Mouse (Mus musculus) G1E (cell line): ENCODE data around the gene B230217C12Rik. TPM values are rescaled to one million over a fixed set of nuclear protein-coding genes. Genes with fewer than 3 reads are reported as not detected.
"Not testable (repeated sequence)": the region's sequence is repeated elsewhere in the genome, so short reads cannot be mapped to it uniquely, and the experiment has no call there.

Experiments used
- ATAC-seq: 2 replicates; pipeline ENCODE4 v1.8.0; 2016; ENCODE audit warnings: mild to moderate bottlenecking; ENCODE audit not compliant: insufficient number of reproducible peaks, poor library complexity, low FRiP score, severe bottlenecking; ENCODE audit errors: extremely low read depth
- DNase-seq: peaks from one replicate; pipeline ENCODE4 v3.0.0; 2012; ENCODE audit warnings: low spot score
- H3K27me3 ChIP-seq: 2 replicates; pipeline ENCODE4 v1.6.1; 2012; ENCODE audit warnings: mild to moderate bottlenecking, low read length, inconsistent platforms; ENCODE audit not compliant: insufficient read depth
- H3K36me3 ChIP-seq: replicated peaks from 2 replicates; pipeline ENCODE3; 2012; ENCODE audit warnings: mild to moderate bottlenecking, inconsistent platforms
- H3K4me1 ChIP-seq: 2 replicates; pipeline ENCODE4 v1.6.1; 2012; ENCODE audit warnings: low read depth, low read length, inconsistent platforms, mixed read lengths; ENCODE audit not compliant: insufficient read depth
- H3K4me3 ChIP-seq: 2 replicates; pipeline ENCODE4 v1.5.1; 2012; ENCODE audit warnings: low read depth, mild to moderate bottlenecking, inconsistent platforms, low read length, moderate library complexity, mixed read lengths
- H3K9me3 ChIP-seq: replicated peaks from 2 replicates; pipeline ENCODE4 v1.6.1; 2012; ENCODE audit warnings: inconsistent platforms
- CTCF ChIP-seq: IDR thresholded peaks from 2 replicates; pipeline ENCODE4 v1.5.1; 2012; ENCODE audit warnings: low read depth, low read length, inconsistent platforms, mixed read lengths
- GATA1 ChIP-seq: IDR thresholded peaks from 2 replicates; pipeline ENCODE4 v1.6.1; 2012; ENCODE audit warnings: borderline replicate concordance, low read length, inconsistent platforms, mixed read lengths
- GATA2 ChIP-seq: IDR thresholded peaks from 2 replicates; pipeline ENCODE4 v1.6.1; 2012; ENCODE audit warnings: low read depth, low read length, inconsistent platforms, borderline replicate concordance
- POLR2AphosphoS5 ChIP-seq: IDR thresholded peaks from 2 replicates; pipeline ENCODE4 v1.6.1; 2012; ENCODE audit warnings: low read depth, low read length, inconsistent platforms; ENCODE audit not compliant: insufficient replicate concordance
- TAL1 ChIP-seq: conservative IDR thresholded peaks from 2 replicates; pipeline ENCODE4 v1.6.1; 2012; ENCODE audit warnings: low read depth, low read length, inconsistent platforms, mixed read lengths
- polyA plus RNA-seq: library from polyadenylated mRNA; stranded (reverse); fragments of >175 nt; gene quantifications from 2 replicates; pipeline ENCODE4 v1.2.3, GENCODE M21; 2012
- total RNA-seq, 2 experiments: library from RNA; stranded (forward) in 1 of 2; stranded (reverse) in 1 of 2; fragments of 200-1000 nt in 1 of 2; fragments of >200 nt in 1 of 2; fragmentation: Nextera tagmentation in 1 of 2; gene quantifications; 2 replicates each; pipeline ENCODE4 v1.2.3; 2014 to 2017

Gene B230217C12Rik
- total and polyA plus RNA-seq, 3 experiments = 0.16 TPM; not detected in 2

DNA sequence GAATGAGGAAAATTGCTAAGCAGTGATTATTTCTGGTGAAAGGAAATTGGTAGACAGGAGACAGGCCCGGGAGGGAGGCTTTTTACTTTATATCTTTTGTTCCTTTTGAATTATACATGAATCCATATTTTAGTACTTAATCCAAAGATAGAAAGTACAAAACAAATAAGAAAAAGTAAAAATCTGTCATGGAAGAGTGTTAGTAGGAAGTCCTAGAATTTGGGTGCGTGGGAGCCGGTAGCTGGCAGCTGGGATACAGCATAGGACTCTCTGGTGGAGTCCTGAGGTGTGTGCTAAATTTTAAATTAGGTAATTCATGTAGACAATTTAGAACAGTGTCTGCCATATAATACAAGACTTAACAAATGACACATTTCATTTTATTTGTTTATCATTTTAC lies 27.0 kb downstream of the B230217C12Rik start:
- ATAC-seq = no peak
- no peaks in the 10 kb centered on the region; the same call in 1 of the 2 replicates for H3K4me1 ChIP-seq
- no peak for DNase-seq
- H3K9me3 ChIP-seq = no peaks in the 10 kb centered on the region
- H3K27me3 ChIP-seq = no peaks in the 10 kb centered on the region; the same call in 1 of the 2 replicates
- no peak overlapping the region for H3K4me3 ChIP-seq
- no peak for TF ChIP-seq TAL1
- TF ChIP-seq GATA2 = no peak
- TF ChIP-seq POLR2AphosphoS5 = no peak
- no peak for TF ChIP-seq GATA1
- TF ChIP-seq CTCF = no peak
- H3K36me3 ChIP-seq = no peaks in the 10 kb centered on the region

DNA sequence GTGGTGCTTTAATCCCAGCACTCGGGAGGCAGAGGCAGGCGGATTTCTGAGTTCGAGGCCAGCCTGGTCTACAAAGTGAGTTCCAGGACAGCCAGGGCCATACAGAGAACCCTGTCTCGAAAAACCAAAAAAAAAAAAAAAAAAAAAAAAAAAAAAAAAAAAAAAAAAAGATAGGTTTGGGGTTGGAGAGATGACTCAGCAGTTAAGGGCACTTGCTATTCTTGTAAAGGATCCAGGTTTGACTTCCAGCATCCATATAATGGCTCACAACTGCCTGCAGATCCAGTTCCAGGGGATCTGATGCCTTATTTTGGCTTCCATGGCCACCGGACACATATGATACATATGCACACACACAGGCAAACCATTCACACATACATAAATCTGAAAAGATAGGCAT lies 31.8 kb downstream of the B230217C12Rik start:
- not testable (repeated sequence) for H3K9me3 ChIP-seq, H3K4me1 ChIP-seq, ATAC-seq, H3K4me3 ChIP-seq, DNase-seq, H3K27me3 ChIP-seq, H3K36me3 ChIP-seq

DNA sequence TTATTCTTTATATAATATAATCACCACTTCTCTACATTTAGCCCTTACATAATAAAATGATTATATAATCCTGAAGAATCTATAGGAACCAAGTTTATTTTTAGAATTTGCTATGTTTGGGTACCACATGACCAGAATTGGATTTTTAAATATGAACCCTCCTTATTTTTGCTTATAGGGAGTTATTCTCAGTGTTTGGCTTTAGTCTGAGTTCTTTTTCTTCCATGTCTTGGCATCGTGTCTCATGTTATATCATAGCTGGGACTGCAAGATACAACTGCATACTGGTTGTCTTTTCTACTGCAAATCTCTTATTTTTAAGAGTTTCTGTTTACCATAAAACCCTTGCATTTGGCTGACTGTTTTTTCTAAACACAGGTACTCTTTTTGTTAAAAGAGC lies 33.8 kb downstream of the B230217C12Rik start:
- no peak for TF ChIP-seq CTCF
- no peak for DNase-seq
- H3K4me1 ChIP-seq = no peaks in the 10 kb centered on the region; the same call in 1 of the 2 replicates
- no peak overlapping the region for H3K4me3 ChIP-seq
- no peaks in the 10 kb centered on the region for H3K9me3 ChIP-seq
- no peaks in the 10 kb centered on the region for H3K27me3 ChIP-seq
- no peak for ATAC-seq
- no peaks in the 10 kb centered on the region for H3K36me3 ChIP-seq

DNA sequence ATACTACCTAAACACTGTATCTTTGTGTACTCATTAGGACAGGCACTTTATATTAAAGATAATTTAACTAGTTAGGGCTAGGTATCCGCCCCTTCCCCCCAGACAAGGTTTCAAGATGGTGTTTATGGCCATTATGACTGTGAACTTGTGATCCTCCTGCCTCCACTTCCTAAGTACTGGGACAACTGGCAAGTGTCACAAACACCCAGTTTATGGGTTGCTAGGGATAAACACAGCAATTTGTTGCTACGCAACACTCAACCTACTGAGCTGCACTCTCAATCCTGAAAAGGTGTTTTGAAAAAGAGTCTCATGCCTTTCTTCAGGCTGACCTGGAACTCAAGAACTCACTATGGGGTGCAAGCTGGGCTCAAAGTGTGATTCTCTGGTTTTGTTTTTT lies 36.8 kb downstream of the B230217C12Rik start:
- Histone ChIP-seq H3K4me3 (no peak overlapping the region), H3K36me3 (no peaks in the 10 kb centered on the region), H3K9me3 (no peaks in the 10 kb centered on the region), H3K27me3 (no peaks in the 10 kb centered on the region), H3K4me1 (no peaks in the 10 kb centered on the region; the same call in 1 of the 2 replicates)
- no peak for ATAC-seq
- DNase-seq = no peak
- no peak for TF ChIP-seq GATA1
- no peak for TF ChIP-seq GATA2
- TF ChIP-seq POLR2AphosphoS5 = no peak
- TF ChIP-seq CTCF = no peak
- no peak for TF ChIP-seq TAL1

DNA sequence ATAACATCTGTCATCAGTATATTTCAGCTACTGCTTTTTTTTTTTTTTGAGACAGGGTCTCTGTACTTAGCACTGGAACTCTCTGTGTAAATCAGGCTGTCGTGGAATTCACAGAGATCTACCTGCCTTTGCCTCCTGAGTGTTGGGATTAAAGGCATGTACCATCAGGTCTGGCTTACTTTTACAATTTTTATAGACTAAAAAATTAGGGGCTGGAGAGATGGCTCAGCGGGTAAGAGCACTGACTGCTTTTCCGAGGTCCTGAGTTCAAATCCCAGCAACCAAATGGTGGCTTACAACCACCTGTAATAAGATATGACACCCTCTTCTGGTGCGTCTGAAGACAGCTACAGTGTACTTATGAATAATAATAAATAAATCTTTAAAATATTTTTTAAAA lies 39.8 kb downstream of the B230217C12Rik start:
- no peaks in the 10 kb centered on the region for H3K27me3 ChIP-seq
- DNase-seq = no peak
- ATAC-seq = no peak
- H3K4me1 ChIP-seq = peaks cover 10% of the 10 kb centered on the region
- no peak overlapping the region for H3K4me3 ChIP-seq
- H3K36me3 ChIP-seq = no peaks in the 10 kb centered on the region
- H3K9me3 ChIP-seq = peaks cover 4% of the 10 kb centered on the region
- TF ChIP-seq CTCF (no peak), GATA1 (no peak), GATA2 (no peak), POLR2AphosphoS5 (no peak), TAL1 (no peak)

DNA sequence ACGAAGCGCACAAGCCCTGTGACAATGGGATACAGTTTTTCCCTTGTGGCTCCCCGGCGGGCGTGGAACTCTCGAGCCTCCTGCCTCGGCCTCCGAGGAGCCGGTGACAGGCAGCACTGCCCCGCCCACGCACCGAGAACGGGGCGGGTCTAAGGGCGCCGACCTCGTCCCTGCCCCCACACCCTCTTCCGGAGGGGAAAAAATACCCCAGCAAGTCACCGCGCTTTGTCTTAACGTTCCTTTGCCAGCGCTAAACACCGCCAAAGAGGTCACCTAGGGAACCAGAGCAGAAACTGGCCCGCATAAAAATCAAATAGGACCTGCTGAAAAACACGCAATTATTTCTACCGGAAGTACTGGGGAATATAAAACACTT lies 43.0 kb downstream of the B230217C12Rik start:
- H3K4me1 ChIP-seq = peaks cover 18% of the 10 kb centered on the region
- peaks cover 1% of the 10 kb centered on the region for H3K36me3 ChIP-seq
- peaks cover 4% of the 10 kb centered on the region for H3K9me3 ChIP-seq
- no peak for ATAC-seq
- peak overlapping the region; percentile 72 for H3K4me3 ChIP-seq
- TF ChIP-seq POLR2AphosphoS5 (no peak), TAL1 (no peak), CTCF (no peak), GATA1 (no peak), GATA2 (no peak)
- H3K27me3 ChIP-seq = no peaks in the 10 kb centered on the region
- peak; percentile 41 for DNase-seq

DNA sequence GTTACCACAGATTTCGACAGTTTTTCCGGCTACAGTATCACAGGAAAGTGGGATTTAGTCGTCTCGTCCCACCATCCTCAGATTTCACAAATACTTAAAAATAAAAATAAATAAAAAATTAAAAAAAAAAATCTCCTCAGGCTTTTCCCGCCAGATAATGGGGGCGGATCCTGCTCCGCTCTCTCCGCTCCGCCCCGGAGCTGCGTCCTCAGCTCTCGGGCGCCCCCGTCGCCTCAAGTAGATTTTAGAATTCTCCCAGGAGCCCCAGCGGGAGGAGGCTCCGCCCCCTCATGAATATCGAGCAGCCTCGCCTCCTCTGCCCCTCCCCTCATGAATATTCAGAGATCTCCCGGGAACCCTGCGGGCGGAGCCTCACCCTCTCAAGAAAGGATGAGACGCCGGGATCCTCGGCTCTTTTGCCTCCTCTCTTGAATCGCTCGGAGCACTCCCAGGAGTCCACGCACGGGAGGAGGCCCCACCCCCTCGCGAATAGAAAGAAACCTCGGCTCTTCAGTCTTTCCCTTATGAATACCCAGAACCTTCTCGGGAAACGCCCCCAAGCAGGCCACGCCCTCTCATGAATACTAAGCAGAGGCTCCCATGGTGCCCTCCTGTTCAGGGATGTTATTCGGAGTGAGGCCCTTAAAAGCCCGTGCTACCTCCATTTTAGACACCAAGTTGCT lies 43.5 kb downstream of the B230217C12Rik start, which contains the start of gene Fbxo47:
Fbxo47 (minus strand) TSS at position 237 of the 683 bp plus-strand sequence.
- DNase-seq (peak; percentile 76), ATAC-seq (peak; percentile 94)
- Histone ChIP-seq H3K4me3 (peak within 1 kb of the TSS; percentile 72), H3K36me3 (peaks cover 3% of the 10 kb centered on the region), H3K4me1 (peaks cover 18% of the 10 kb centered on the region), H3K9me3 (peaks cover 4% of the 10 kb centered on the region), H3K27me3 (no peaks in the 10 kb centered on the region)
- TF ChIP-seq TAL1 (no peak), CTCF (0 out of 2 replicates have a peak, but pooled peaks have one; percentile 6)
